Mouse (Mus musculus) stomach, postnatal 0 days (tissue): ENCODE data around the gene Trarg1. TPM values are rescaled to one million over a fixed set of nuclear protein-coding genes. Genes with fewer than 3 reads are reported as not detected.

Experiments
- ATAC-seq: fragments of 200-750 bp; cut with Nextera tagmentation; 2 replicates; pipeline ENCODE4 v1.8.0; 2017; ENCODE audit not compliant: low FRiP score, low TSS enrichment
- DNase-seq: peaks from one replicate; pipeline ENCODE4 v3.0.0-alpha.2; 2016; ENCODE audit warnings: low spot score
- H3K27ac ChIP-seq: fragments of 300-500 bp; sonication (generic); replicated peaks from 2 replicates; pipeline ENCODE4 v1.5.1; 2014; ENCODE audit warnings: mild to moderate bottlenecking, control low read depth
- H3K27me3 ChIP-seq: fragments of 300-500 bp; sonication (generic); 2 replicates; pipeline ENCODE4 v1.6.1; 2014; ENCODE audit warnings: low read length; ENCODE audit not compliant: control insufficient read depth, insufficient read depth
- H3K36me3 ChIP-seq: fragments of 300-500 bp; sonication (generic); 2 replicates; pipeline ENCODE4 v1.6.1; 2014; ENCODE audit warnings: low read length, mixed read lengths; ENCODE audit not compliant: control insufficient read depth, insufficient read depth
- H3K4me1 ChIP-seq: fragments of 300-500 bp; sonication (generic); replicated peaks from 2 replicates; pipeline ENCODE4 v1.6.1; 2014; ENCODE audit warnings: antibody characterized with exemption; ENCODE audit not compliant: control insufficient read depth, insufficient read depth
- H3K4me2 ChIP-seq: fragments of 300-500 bp; sonication (generic); replicated peaks from 2 replicates; pipeline ENCODE4 v1.6.1; 2014; ENCODE audit warnings: low read depth, mild to moderate bottlenecking, control low read depth, moderate library complexity
- H3K4me3 ChIP-seq: fragments of 300-500 bp; sonication (generic); 2 replicates; pipeline ENCODE4 v1.5.1; 2014; ENCODE audit warnings: low read depth, low read length, control low read depth
- H3K9ac ChIP-seq: fragments of 300-500 bp; sonication (generic); 2 replicates; pipeline ENCODE4 v1.6.1; 2014; ENCODE audit warnings: mild to moderate bottlenecking, low read length, control low read depth, mixed read lengths
- H3K9me3 ChIP-seq: fragments of 300-500 bp; sonication (generic); 2 replicates; pipeline ENCODE4 v1.6.1; 2016; ENCODE audit warnings: low read length; ENCODE audit not compliant: control insufficient read depth
- CTCF ChIP-seq: IDR thresholded peaks from 2 replicates; pipeline ENCODE4 v1.5.1; 2016; ENCODE audit warnings: antibody characterized with exemption, low read depth, mild to moderate bottlenecking, moderate library complexity
- EP300 ChIP-seq: optimal IDR thresholded peaks from 2 replicates; pipeline ENCODE3; 2016; ENCODE audit warnings: antibody characterized with exemption
- WGBS: fragments of 180-500 bp; shearing (Covaris S2); extraction: QIAGEN DNeasy Blood & Tissue Kit; methylation state at CpG from one replicate; pipeline ENCODE4 v1.1.7; 2014; 5-methylcytosine and 5-hydroxymethylcytosine counted together
- polyA plus RNA-seq: library from polyadenylated mRNA; unstranded; fragments of >200 nt; fragmentation: Nextera tagmentation; extraction: Ambion mirVana; gene quantifications from 2 replicates; pipeline ENCODE4 v1.2.1, GENCODE M21; 2015

Trarg1 gene
- polyA plus RNA-seq, 1 experiment from 2014 or later, result 0.59 TPM

- TF ChIP-seq EP300 (no peak), CTCF (no peak)
Observed at GRCm38 (mm10) chr11:76709625-76710452, 30.2 kb downstream of the Trarg1 start.

GRCm38 (mm10) chr11:76717000-76717399, 37.4 kb downstream of the Trarg1 start:
- no peak overlapping the region for H3K4me2 ChIP-seq
- no peak overlapping the region for H3K27ac ChIP-seq
- DNase-seq (no peak), ATAC-seq (no peak)
- no peaks in the 10 kb centered on the region for H3K9me3 ChIP-seq
- no peaks in the 10 kb centered on the region for H3K27me3 ChIP-seq
- no peaks in the 10 kb centered on the region for H3K36me3 ChIP-seq
- no peak overlapping the region for H3K4me3 ChIP-seq
- H3K9ac ChIP-seq, result no peak overlapping the region
- TF ChIP-seq EP300 (no peak), CTCF (no peak)
- H3K4me1 ChIP-seq, result no peaks in the 10 kb centered on the region
- WGBS, result 59% methylated on average over 4 of the region's 4 CpGs

More at GRCm38 (mm10) chr11:76709625-76710452, 30.2 kb downstream of the Trarg1 start:
- 0 out of 2 replicates have a peak, but pooled peaks cover 3% of the 10 kb centered on the region for H3K4me1 ChIP-seq
- H3K4me3 ChIP-seq, result no peak overlapping the region
- H3K9me3 ChIP-seq, result no peaks in the 10 kb centered on the region
- H3K27ac ChIP-seq, result 0 out of 2 replicates have a peak overlapping the region, but pooled peaks have one; percentile 13
- H3K36me3 ChIP-seq, result no peaks in the 10 kb centered on the region
- no peak overlapping the region for H3K4me2 ChIP-seq
- 27% methylated on average over 11 of the region's 17 CpGs for WGBS
- DNase-seq (peak; percentile 23), ATAC-seq (peak; percentile 74)
- no peak overlapping the region for H3K9ac ChIP-seq
- no peaks in the 10 kb centered on the region for H3K27me3 ChIP-seq

DNA sequence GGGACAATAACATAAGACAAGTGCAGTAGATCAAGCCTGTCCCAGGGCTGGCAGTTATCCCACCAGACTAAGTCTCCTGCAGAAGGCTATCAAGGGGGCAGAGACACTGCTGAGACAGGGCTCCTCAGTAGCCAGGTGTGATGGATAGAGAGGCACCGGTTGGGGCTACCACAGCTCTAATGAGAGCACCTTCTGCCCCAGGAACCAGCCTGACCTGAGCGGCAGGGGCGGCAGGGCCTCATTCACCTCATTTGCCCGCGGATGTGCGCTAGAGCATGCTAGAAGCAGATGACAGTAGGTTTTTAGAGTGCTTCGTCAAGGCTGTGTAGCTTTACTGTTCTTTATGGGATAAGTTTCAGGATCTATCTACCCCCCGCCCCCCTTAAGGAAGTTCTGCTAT, 44.3 kb downstream of the Trarg1 start:
- H3K9ac ChIP-seq, result no peak overlapping the region
- ATAC-seq (no peak), DNase-seq (no peak)
- H3K27ac ChIP-seq, result no peak overlapping the region
- TF ChIP-seq EP300 (no peak), CTCF (no peak)
- H3K4me3 ChIP-seq, result no peak overlapping the region
- no peak overlapping the region for H3K4me2 ChIP-seq
- peaks cover 3% of the 10 kb centered on the region; the same call in 1 of the 2 replicates for H3K36me3 ChIP-seq
- WGBS, result 75% methylated on average over 8 of the region's 8 CpGs
- H3K4me1 ChIP-seq, result no peaks in the 10 kb centered on the region
- H3K9me3 ChIP-seq, result no peaks in the 10 kb centered on the region
- H3K27me3 ChIP-seq, result no peaks in the 10 kb centered on the region

- Histone ChIP-seq H3K4me3 (no peak overlapping the region), H3K27ac (no peak overlapping the region), H3K9me3 (no peaks in the 10 kb centered on the region), H3K9ac (no peak overlapping the region), H3K36me3 (peaks cover 14% of the 10 kb centered on the region; the same call in 1 of the 2 replicates), H3K4me2 (no peak overlapping the region), H3K27me3 (no peaks in the 10 kb centered on the region), H3K4me1 (no peaks in the 10 kb centered on the region)
- DNase-seq (no peak), ATAC-seq (no peak)
- TF ChIP-seq EP300 (no peak), CTCF (no peak)
- WGBS, result 90% methylated on average over 11 of the region's 11 CpGs
Observed at GRCm38 (mm10) chr11:76728093-76728492, 48.5 kb downstream of the Trarg1 start.

DNA sequence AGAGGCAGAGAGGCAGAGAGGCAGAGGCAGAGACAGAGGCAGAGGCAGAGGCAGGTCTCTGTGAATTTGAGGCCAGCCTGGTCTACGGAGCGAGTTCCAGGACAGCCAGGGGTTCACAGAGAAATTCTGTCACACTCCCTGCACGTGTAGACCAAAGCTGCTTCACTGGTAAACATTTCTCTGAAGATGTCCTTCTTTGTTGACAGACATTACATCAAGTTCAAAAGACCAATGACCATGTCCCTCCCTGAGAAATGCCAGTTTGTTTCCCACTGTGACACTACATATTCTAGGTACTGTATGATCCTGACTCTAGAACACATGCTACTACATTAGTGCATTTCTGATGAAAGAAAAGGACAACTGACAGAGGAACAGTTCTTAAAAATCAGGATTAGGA, 51.0 kb downstream of the Trarg1 start:
- peaks cover 19% of the 10 kb centered on the region for H3K36me3 ChIP-seq
- no peak overlapping the region for H3K4me3 ChIP-seq
- DNase-seq, result no peak
- no peaks in the 10 kb centered on the region for H3K27me3 ChIP-seq
- no peak overlapping the region for H3K9ac ChIP-seq
- no peak for ATAC-seq
- no peak overlapping the region for H3K4me2 ChIP-seq
- no peaks in the 10 kb centered on the region for H3K9me3 ChIP-seq
- 79% methylated on average over 3 of the region's 3 CpGs for WGBS
- H3K27ac ChIP-seq, result no peak overlapping the region
- H3K4me1 ChIP-seq, result no peaks in the 10 kb centered on the region
- TF ChIP-seq EP300 (no peak), CTCF (no peak)

- ATAC-seq (no peak), DNase-seq (no peak)
- TF ChIP-seq EP300 (no peak), CTCF (no peak)
- WGBS, result 75% methylated on average over 3 of the region's 3 CpGs
- no peak overlapping the region for H3K9ac ChIP-seq
- H3K27ac ChIP-seq, result no peak overlapping the region
- H3K4me3 ChIP-seq, result no peak overlapping the region
- peaks cover 14% of the 10 kb centered on the region for H3K36me3 ChIP-seq
- no peak overlapping the region for H3K4me2 ChIP-seq
- no peaks in the 10 kb centered on the region for H3K27me3 ChIP-seq
- H3K4me1 ChIP-seq, result no peaks in the 10 kb centered on the region
- H3K9me3 ChIP-seq, result no peaks in the 10 kb centered on the region
Observed at GRCm38 (mm10) chr11:76734560-76734959, 55.0 kb downstream of the Trarg1 start.
